Mouse (Mus musculus): Measurements from ENCODE around the gene Odf2. TPM values are rescaled to one million over a fixed set of nuclear protein-coding genes. Genes with fewer than 3 reads are reported as not detected.

Odf2 gene
- polyA plus RNA-seq, 1 experiment from 2014 or later, result 70.8 TPM

Small RNA genes lying within 50 kb of the gene (microRNA-seq; reads per million reads assigned to microRNA genes)
- gene Mir219a-2 (not detected), gene Mir219b (not detected)

Other genes starting within 250 kb of the Odf2 start
- 0.41 and 0.49 TPM in 2 replicates for gene Gm13420, start 137.5 kb upstream of the Odf2 start, polyA plus RNA-seq (2015; fragmentation: Nextera tagmentation; extraction: Ambion mirVana)
- 0.60 and 0.96 TPM in 2 replicates for gene Gm13547, start 129.9 kb upstream of the Odf2 start, polyA plus RNA-seq (2015; fragmentation: Nextera tagmentation; extraction: Ambion mirVana)
- gene Coq4, start 101.7 kb upstream of the Odf2 start, polyA plus RNA-seq (2015; fragmentation: Nextera tagmentation; extraction: Ambion mirVana), result 38.2 and 45.7 TPM in 2 replicates
- gene Trub2, start 100.7 kb upstream of the Odf2 start, polyA plus RNA-seq (2015; fragmentation: Nextera tagmentation; extraction: Ambion mirVana), result 32.0 and 32.1 TPM in 2 replicates
- gene Slc27a4, start 86.6 kb upstream of the Odf2 start, polyA plus RNA-seq (2015; fragmentation: Nextera tagmentation; extraction: Ambion mirVana), result 47.2 and 50.0 TPM in 2 replicates
- gene Urm1, start 69.1 kb upstream of the Odf2 start, polyA plus RNA-seq (2015; fragmentation: Nextera tagmentation; extraction: Ambion mirVana), result 25.8 and 27.8 TPM in 2 replicates
- 22.1 and 25.9 TPM in 2 replicates for gene Cercam, start 20.1 kb upstream of the Odf2 start, polyA plus RNA-seq (2015; fragmentation: Nextera tagmentation; extraction: Ambion mirVana)
- 64.4 and 69.8 TPM in 2 replicates for gene Gle1, start 46.2 kb downstream of the Odf2 start, polyA plus RNA-seq (2015; fragmentation: Nextera tagmentation; extraction: Ambion mirVana)
- 216 and 240 TPM in 2 replicates for gene Sptan1, start 76.3 kb downstream of the Odf2 start, polyA plus RNA-seq (2015; fragmentation: Nextera tagmentation; extraction: Ambion mirVana)
- 73.9 and 79.0 TPM in 2 replicates for gene Wdr34, start 159.7 kb downstream of the Odf2 start, polyA plus RNA-seq (2015; fragmentation: Nextera tagmentation; extraction: Ambion mirVana)
- gene Set, start 168.2 kb downstream of the Odf2 start, polyA plus RNA-seq (2015; fragmentation: Nextera tagmentation; extraction: Ambion mirVana), result 315 and 329 TPM in 2 replicates
- 2.4 and 2.8 TPM in 2 replicates for gene Pkn3, start 188.5 kb downstream of the Odf2 start, polyA plus RNA-seq (2015; fragmentation: Nextera tagmentation; extraction: Ambion mirVana)
- gene Zdhhc12, start 204.4 kb downstream of the Odf2 start, polyA plus RNA-seq (2015; fragmentation: Nextera tagmentation; extraction: Ambion mirVana), result 26.3 and 27.7 TPM in 2 replicates
- gene Zer1, start 235.4 kb downstream of the Odf2 start, polyA plus RNA-seq (2015; fragmentation: Nextera tagmentation; extraction: Ambion mirVana), result 13.7 and 13.9 TPM in 2 replicates
- 12.4 and 12.5 TPM in 2 replicates for gene Tbc1d13, start 244.5 kb downstream of the Odf2 start, polyA plus RNA-seq (2015; fragmentation: Nextera tagmentation; extraction: Ambion mirVana)

Data from hindbrain, embryonic 15.5 days (tissue).